ENCODE assay signal across 28 mouse cellular contexts in genomic region chr14:52188788-52189187, GRCm38 (mm10).
"Had no signal": no experiment of that assay in that cellular context is flagged by ENCODE, and none has a peak within 500 bp of the region (broad histone marks: within the 10 kb centered on the region; RNA-seq: fewer than 3 reads in every experiment).

No protein-coding gene starts in this region.

- ATAC-seq: liver, embryonic 12.5 days; liver, postnatal 0 days; lung, postnatal 0 days; midbrain, embryonic 13.5 days; midbrain, embryonic 15.5 days; midbrain, embryonic 16.5 days had no signal

- H3K36me3 ChIP-seq: midbrain, embryonic 15.5 days had no signal

- H3K9ac ChIP-seq: limb, embryonic 12.5 days; limb, embryonic 13.5 days; limb, embryonic 15.5 days; liver, embryonic 12.5 days; liver, embryonic 13.5 days; liver, embryonic 14.5 days; liver, embryonic 15.5 days; liver, postnatal 0 days; lung, embryonic 14.5 days; lung, embryonic 15.5 days; midbrain, embryonic 12.5 days; midbrain, embryonic 13.5 days; midbrain, embryonic 15.5 days; neural tube, embryonic 12.5 days had no signal

- DNase-seq: left cerebral cortex, postnatal 4 days; liver; liver, embryonic 13.5 days; liver, postnatal 0 days; lung, adult 18-20 months; lung, adult 2 months; lung, postnatal 10 days; lung, postnatal 14 days; lung, postnatal 36 days had no signal

- H3K27me3 ChIP-seq: limb, embryonic 12.5 days; limb, embryonic 13.5 days; limb, embryonic 15.5 days; liver, embryonic 12.5 days; liver, embryonic 13.5 days; liver, embryonic 15.5 days; lung, embryonic 15.5 days; megakaryocyte, embryonic 14.5 days; midbrain, embryonic 12.5 days; midbrain, embryonic 13.5 days; midbrain, embryonic 15.5 days; neural tube, embryonic 12.5 days had no signal

- H3K9me3 ChIP-seq: limb, embryonic 10.5 days; limb, embryonic 12.5 days; limb, embryonic 13.5 days; limb, embryonic 15.5 days; liver, embryonic 12.5 days; liver, embryonic 13.5 days; liver, embryonic 15.5 days; lung, embryonic 15.5 days; megakaryocyte, embryonic 14.5 days; midbrain, embryonic 10.5 days; midbrain, embryonic 12.5 days; midbrain, embryonic 13.5 days; midbrain, embryonic 15.5 days; neural tube, embryonic 12.5 days had no signal

- H3K4me1 ChIP-seq: limb, embryonic 10.5 days; limb, embryonic 12.5 days; limb, embryonic 13.5 days; limb, embryonic 15.5 days; lung, embryonic 15.5 days; midbrain, embryonic 10.5 days; midbrain, embryonic 12.5 days; midbrain, embryonic 13.5 days; midbrain, embryonic 15.5 days; neural tube, embryonic 12.5 days had no signal

- H3K27ac ChIP-seq: limb, embryonic 10.5 days; limb, embryonic 12.5 days; limb, embryonic 13.5 days; limb, embryonic 15.5 days; liver, embryonic 12.5 days; liver, embryonic 13.5 days; liver, embryonic 14.5 days; liver, embryonic 15.5 days; lung, embryonic 15.5 days; macrophage; midbrain, embryonic 10.5 days; midbrain, embryonic 12.5 days; midbrain, embryonic 13.5 days; midbrain, embryonic 15.5 days; neural tube, embryonic 12.5 days had no signal

- H3K4me3 ChIP-seq: limb, embryonic 10.5 days; limb, embryonic 12.5 days; limb, embryonic 13.5 days; limb, embryonic 15.5 days; liver, embryonic 12.5 days; liver, embryonic 13.5 days; liver, embryonic 15.5 days; lung, embryonic 15.5 days; megakaryocyte, embryonic 14.5 days; midbrain, embryonic 10.5 days; midbrain, embryonic 12.5 days; midbrain, embryonic 13.5 days; midbrain, embryonic 15.5 days; myocyte; neural tube, embryonic 12.5 days had no signal
